Mouse (Mus musculus) kidney, embryonic 16.5 days (tissue): ENCODE results near the gene Tgfb1. TPM values are rescaled to one million over a fixed set of nuclear protein-coding genes. Genes with fewer than 3 reads are reported as not detected.

Experiments used
- ATAC-seq: fragments of 200-750 bp; cut with Nextera tagmentation; 2 replicates; pipeline ENCODE4 v1.8.0; 2017; ENCODE audit warnings: moderate TSS enrichment; ENCODE audit not compliant: low FRiP score, low TSS enrichment
- H3K27ac ChIP-seq: fragments of 300-500 bp; sonication (generic); 2 replicates; pipeline ENCODE4 v1.5.1; 2014; ENCODE audit warnings: low read length
- H3K27me3 ChIP-seq: fragments of 300-500 bp; sonication (generic); 2 replicates; pipeline ENCODE4 v1.6.1; 2014; ENCODE audit warnings: low read length, control low read depth, mixed read lengths; ENCODE audit not compliant: insufficient read depth
- H3K36me3 ChIP-seq: fragments of 300-500 bp; sonication (generic); 2 replicates; pipeline ENCODE4 v1.6.1; 2014; ENCODE audit warnings: low read length, control low read depth, mixed read lengths; ENCODE audit not compliant: insufficient read depth
- H3K4me1 ChIP-seq: fragments of 300-500 bp; sonication (generic); 2 replicates; pipeline ENCODE4 v1.6.1; 2014; ENCODE audit warnings: low read length, control low read depth, mixed read lengths; ENCODE audit not compliant: insufficient read depth
- H3K4me2 ChIP-seq: fragments of 300-500 bp; sonication (generic); replicated peaks from 2 replicates; pipeline ENCODE4 v1.6.1; 2014; ENCODE audit warnings: low read depth, low read length
- H3K4me3 ChIP-seq: fragments of 300-500 bp; sonication (generic); 2 replicates; pipeline ENCODE4 v1.5.1; 2014; ENCODE audit warnings: mild to moderate bottlenecking, low read length
- H3K9ac ChIP-seq: fragments of 300-500 bp; sonication (generic); replicated peaks from 2 replicates; pipeline ENCODE4 v1.6.1; 2014; ENCODE audit warnings: low read length
- H3K9me3 ChIP-seq: fragments of 300-500 bp; sonication (generic); 2 replicates; pipeline ENCODE4 v1.6.1; 2016; ENCODE audit warnings: low read length, control low read depth
- WGBS: fragments of 180-500 bp; shearing (Covaris S2); extraction: QIAGEN DNeasy Blood & Tissue Kit; methylation state at CpG from one replicate; pipeline ENCODE4 v1.1.7; 2014; 5-methylcytosine and 5-hydroxymethylcytosine counted together
- polyA plus RNA-seq: library from polyadenylated mRNA; unstranded; fragments of >200 nt; fragmentation: Nextera tagmentation; extraction: Ambion mirVana; gene quantifications from 2 replicates; pipeline ENCODE4 v1.2.1, GENCODE M21; 2015

Gene Tgfb1
- polyA plus RNA-seq, 1 experiment from 2014 or later: 2.9 TPM

DNA sequence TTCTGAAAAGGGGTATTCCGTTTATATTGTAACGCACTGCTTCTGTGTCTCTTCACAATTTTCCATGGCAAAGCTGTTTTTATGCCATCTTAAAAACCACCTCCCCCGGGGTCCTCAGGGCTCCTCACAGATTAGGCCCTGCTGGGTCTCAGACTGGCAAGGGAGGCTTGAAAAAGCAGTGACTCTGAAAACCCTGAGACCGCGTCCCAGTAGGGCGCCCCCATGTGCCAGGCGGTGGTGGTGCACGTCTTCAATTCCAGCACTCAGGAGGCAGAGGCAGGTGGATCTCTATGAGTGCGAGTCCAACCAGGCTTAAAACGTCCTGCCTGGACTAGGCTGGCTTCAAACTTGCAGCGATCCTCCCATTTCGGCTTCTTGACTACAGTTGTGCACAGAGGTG lies 13.9 kb downstream of the Tgfb1 start:
- ATAC-seq: no peak
- Histone ChIP-seq H3K4me3 (no peak overlapping the region), H3K9me3 (peaks cover 5% of the 10 kb centered on the region; the same call in 1 of the 2 replicates), H3K36me3 (peaks cover 17% of the 10 kb centered on the region; the same call in 1 of the 2 replicates), H3K27me3 (peaks cover 9% of the 10 kb centered on the region), H3K4me1 (0 out of 2 replicates have a peak, but pooled peaks cover 8% of the 10 kb centered on the region), H3K27ac (no peak overlapping the region), H3K9ac (no peak overlapping the region), H3K4me2 (no peak overlapping the region)
- 80% methylated on average over 12 of the region's 12 CpGs for WGBS

DNA sequence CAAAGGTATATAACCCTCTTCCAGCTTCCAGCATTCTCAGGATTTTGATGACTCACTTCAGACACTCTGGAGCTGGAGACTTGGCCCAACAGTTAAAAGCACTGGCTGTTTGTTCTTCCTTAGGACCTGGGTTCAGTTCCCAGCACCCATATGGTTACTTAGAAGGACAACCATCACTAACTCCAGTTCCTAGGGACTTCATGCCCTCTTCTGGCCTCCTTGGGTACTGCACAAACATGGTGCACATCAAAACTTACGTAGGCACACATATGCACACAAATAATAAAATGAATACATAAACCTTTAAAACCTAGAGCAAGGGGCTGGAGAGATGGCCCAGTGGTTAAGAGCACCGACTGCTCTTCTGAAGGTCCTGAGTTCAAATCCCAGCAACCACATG lies 15.5 kb downstream of the Tgfb1 start:
- Histone ChIP-seq H3K9ac (no peak overlapping the region), H3K27ac (no peak overlapping the region), H3K27me3 (peaks cover 9% of the 10 kb centered on the region), H3K36me3 (peaks cover 17% of the 10 kb centered on the region; the same call in 1 of the 2 replicates), H3K9me3 (peaks cover 5% of the 10 kb centered on the region; the same call in 1 of the 2 replicates), H3K4me1 (peaks cover 24% of the 10 kb centered on the region), H3K4me2 (no peak overlapping the region), H3K4me3 (no peak overlapping the region)
- ATAC-seq: no peak
- WGBS: 100% methylated on average over 2 of the region's 2 CpGs

DNA sequence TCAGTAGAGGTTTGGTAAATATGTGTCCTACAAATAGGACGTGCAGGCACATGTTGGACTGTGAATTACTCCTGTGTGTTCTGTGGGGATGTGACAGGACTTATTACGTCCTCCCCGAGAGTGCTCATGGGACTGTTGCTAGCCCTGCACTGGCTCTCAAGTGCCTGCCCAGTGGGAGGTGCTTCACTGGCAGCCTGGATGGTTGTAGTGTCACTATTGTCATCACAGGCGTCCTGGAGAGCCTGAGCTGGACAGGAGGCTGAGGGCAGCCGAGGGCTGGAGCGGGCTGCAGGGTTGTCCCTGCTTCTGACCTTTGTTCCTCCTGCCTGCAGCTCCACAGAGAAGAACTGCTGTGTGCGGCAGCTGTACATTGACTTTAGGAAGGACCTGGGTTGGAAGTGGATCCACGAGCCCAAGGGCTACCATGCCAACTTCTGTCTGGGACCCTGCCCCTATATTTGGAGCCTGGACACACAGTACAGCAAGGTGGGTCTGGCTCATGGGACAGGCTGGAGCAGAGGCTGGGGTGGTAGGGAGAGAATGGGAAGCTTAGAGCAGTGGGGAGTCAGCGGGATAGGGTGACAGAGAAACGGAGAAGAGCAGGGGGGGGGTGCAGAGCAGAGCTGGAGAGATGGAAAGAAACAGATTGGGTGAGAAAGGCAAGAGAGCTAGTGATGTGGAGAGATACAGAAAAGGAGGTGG lies 17.1 kb downstream of the Tgfb1 start:
- Histone ChIP-seq H3K9me3 (peaks cover 5% of the 10 kb centered on the region; the same call in 1 of the 2 replicates), H3K4me2 (no peak overlapping the region), H3K36me3 (peaks cover 17% of the 10 kb centered on the region; the same call in 1 of the 2 replicates), H3K4me1 (peaks cover 30% of the 10 kb centered on the region), H3K4me3 (no peak overlapping the region), H3K27ac (no peak overlapping the region), H3K27me3 (peaks cover 9% of the 10 kb centered on the region), H3K9ac (no peak overlapping the region)
- WGBS: 31% methylated on average over 10 of the region's 10 CpGs
- no peak for ATAC-seq

DNA sequence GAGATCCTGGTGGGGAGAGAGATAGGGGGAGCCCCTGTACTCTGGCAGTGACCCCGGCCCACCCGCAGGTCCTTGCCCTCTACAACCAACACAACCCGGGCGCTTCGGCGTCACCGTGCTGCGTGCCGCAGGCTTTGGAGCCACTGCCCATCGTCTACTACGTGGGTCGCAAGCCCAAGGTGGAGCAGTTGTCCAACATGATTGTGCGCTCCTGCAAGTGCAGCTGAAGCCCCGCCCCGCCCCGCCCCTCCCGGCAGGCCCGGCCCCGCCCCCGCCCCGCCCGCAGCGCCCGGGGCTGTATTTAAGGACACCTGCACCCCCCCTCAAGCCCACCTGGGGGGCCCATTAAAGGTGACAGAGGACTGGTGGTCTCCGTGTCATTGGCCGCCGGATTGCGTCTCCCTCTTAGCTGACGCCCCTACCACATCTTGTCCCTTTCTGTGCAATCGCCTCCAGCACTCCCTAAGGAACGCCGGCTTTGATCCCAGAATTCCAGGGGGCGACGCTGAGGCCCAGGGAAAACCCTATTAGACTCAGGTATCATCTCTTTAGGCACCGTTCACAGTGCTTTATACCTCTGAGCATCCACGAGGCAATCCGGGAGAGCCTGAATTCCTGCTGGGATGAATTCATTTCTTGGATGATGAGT lies 18.0 kb downstream of the Tgfb1 start:
- 9% methylated on average over 26 of the region's 37 CpGs for whole genome bisulfite sequencing
- no peak for ATAC-seq
- Histone ChIP-seq H3K36me3 (peaks cover 16% of the 10 kb centered on the region; the same call in 1 of the 2 replicates), H3K9ac (no peak overlapping the region), H3K9me3 (peaks cover 5% of the 10 kb centered on the region; the same call in 1 of the 2 replicates), H3K4me1 (peaks cover 31% of the 10 kb centered on the region), H3K4me2 (peak overlapping the region; percentile 56), H3K27ac (no peak overlapping the region), H3K4me3 (peak overlapping the region; percentile 30), H3K27me3 (peaks cover 9% of the 10 kb centered on the region)

DNA sequence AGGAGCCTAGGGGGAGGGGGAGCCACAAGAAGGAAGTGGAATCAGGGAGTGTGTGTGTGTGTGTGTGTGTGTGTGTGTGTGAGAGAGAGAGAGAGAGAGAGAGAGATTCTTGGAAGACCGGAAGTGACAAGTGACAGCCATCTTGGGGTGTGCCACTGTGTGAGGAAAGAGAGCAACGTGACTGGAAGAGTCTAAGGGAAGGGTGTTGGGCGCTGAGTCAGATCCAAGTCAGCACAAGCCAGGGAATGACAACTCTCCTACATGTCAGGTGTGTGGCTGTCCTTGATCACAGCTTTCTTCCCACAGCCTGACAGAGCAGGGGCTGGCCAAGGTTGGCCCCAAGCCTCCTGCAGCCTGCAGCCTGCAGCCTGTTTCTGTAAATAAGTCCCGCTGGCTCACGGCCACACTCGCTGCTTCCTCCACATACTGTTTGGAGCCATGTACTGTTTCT lies 19.0 kb downstream of the Tgfb1 start:
- Histone ChIP-seq H3K4me3 (no peak overlapping the region), H3K9ac (no peak overlapping the region), H3K4me1 (peaks cover 40% of the 10 kb centered on the region), H3K27ac (0 out of 2 replicates have a peak overlapping the region, but pooled peaks have one; percentile 36), H3K9me3 (peaks cover 5% of the 10 kb centered on the region; the same call in 1 of the 2 replicates), H3K4me2 (no peak overlapping the region), H3K36me3 (peaks cover 11% of the 10 kb centered on the region; the same call in 1 of the 2 replicates), H3K27me3 (peaks cover 9% of the 10 kb centered on the region)
- 61% methylated on average over 6 of the region's 6 CpGs for WGBS
- no peak for ATAC-seq

DNA sequence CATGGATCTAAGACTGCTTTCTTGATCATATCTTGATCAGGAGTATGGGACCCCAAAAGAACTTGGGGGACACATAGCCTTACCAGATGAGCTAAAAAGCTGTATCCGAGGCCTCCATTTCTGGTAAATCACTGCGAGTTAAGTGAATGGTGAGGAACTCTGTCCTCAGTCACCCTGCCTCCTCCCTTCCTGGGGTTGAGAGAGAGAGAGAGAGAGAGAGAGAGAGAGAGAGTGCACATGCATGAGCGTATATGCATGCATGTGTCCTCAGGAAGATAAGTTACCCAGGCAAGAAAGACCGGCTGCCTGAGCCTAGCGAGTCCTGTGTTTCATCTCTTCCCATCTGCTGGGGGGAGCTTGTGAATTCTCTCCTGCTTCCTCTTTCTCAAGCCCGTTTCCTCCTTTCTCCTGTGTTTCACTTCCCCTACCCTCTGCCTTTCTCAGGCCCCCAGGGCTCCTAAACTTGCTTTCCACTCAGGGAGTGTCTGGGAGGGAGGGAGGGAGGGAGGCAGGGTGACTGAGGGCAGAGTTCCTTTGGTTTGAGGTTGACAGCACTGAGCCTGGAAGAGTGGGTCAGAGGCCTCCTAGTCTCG lies 19.9 kb downstream of the Tgfb1 start:
- 39% methylated on average over 7 of the region's 7 CpGs for WGBS
- Histone ChIP-seq H3K9me3 (peaks cover 5% of the 10 kb centered on the region; the same call in 1 of the 2 replicates), H3K27ac (peak overlapping the region; percentile 76), H3K4me2 (no peak overlapping the region), H3K9ac (0 out of 2 replicates have a peak overlapping the region, but pooled peaks have one; percentile 6), H3K4me1 (peaks cover 40% of the 10 kb centered on the region), H3K36me3 (peaks cover 11% of the 10 kb centered on the region), H3K4me3 (no peak overlapping the region), H3K27me3 (peaks cover 9% of the 10 kb centered on the region)
- no peak for ATAC-seq

DNA sequence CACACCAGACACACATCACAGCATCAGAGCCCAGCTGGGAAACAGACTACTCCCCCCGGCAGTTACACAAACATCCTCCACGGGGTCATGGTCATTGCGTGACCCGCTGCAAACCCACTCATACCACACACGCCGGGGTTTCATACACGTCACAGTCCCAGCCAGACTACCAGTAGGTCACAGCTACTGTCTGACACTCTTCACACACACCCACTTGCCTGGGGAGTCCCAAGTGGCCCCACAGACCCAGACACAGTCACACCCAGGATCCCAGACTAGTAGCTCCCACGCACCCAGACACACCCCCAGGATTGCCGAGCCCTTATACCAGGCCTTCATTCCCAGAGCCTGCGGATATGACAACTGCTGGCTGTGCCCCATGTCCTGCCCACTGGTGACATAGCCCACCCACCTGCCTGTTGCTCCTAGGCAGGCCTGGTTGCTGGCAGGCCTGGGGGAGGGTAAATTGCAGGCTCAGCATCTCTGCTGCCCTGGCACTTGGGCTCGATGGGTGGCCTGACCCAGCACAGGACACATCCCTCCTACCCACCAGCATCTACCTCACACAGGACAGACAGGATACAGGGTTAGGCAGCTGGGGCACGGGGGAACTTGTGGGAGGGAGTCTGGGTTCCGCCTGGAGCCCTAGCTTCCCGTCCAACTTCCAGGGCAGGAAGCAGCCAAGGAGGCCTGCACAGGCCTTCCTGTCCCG lies 20.9 kb downstream of the Tgfb1 start:
- ATAC-seq: peak; percentile 32
- H3K9ac ChIP-seq: 0 out of 2 replicates have a peak overlapping the region, but pooled peaks have one; percentile 1
- peaks cover 40% of the 10 kb centered on the region for H3K4me1 ChIP-seq
- H3K27ac ChIP-seq: peak overlapping the region; percentile 76
- H3K4me2 ChIP-seq: no peak overlapping the region
- WGBS: 23% methylated on average over 15 of the region's 15 CpGs
- peaks cover 8% of the 10 kb centered on the region for H3K36me3 ChIP-seq
- no peak overlapping the region for H3K4me3 ChIP-seq
- no peaks in the 10 kb centered on the region for H3K9me3 ChIP-seq
- H3K27me3 ChIP-seq: peaks cover 9% of the 10 kb centered on the region

DNA sequence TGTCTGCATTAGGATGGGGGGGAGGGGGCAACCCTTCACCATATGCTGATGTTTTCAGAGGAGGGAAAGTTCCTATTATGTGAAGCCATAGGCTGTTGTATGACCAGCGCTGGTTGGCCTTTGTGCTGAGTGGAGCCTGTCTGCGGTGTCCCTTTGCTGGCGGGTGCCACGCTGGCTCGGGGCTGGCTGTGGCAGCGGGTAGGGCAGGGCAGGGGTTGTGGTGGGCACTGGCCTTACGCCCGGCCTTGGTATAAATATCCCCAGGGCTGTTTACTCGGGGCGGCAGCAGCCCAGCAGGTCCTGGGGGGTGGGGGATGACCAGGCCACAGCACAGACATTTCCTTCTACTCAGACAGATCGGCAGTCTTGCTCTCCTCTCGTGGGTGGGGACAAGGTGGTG lies 23.2 kb downstream of the Tgfb1 start:
- no peak for ATAC-seq
- WGBS: 9% methylated on average over 12 of the region's 12 CpGs
- Histone ChIP-seq H3K36me3 (peaks cover 29% of the 10 kb centered on the region), H3K4me1 (peaks cover 36% of the 10 kb centered on the region), H3K9me3 (no peaks in the 10 kb centered on the region), H3K27me3 (no peaks in the 10 kb centered on the region), H3K27ac (no peak overlapping the region; the same call in 1 of the 2 replicates), H3K4me2 (0 out of 2 replicates have a peak overlapping the region, but pooled peaks have one; percentile 3), H3K9ac (peak overlapping the region; percentile 50), H3K4me3 (no peak overlapping the region)

DNA sequence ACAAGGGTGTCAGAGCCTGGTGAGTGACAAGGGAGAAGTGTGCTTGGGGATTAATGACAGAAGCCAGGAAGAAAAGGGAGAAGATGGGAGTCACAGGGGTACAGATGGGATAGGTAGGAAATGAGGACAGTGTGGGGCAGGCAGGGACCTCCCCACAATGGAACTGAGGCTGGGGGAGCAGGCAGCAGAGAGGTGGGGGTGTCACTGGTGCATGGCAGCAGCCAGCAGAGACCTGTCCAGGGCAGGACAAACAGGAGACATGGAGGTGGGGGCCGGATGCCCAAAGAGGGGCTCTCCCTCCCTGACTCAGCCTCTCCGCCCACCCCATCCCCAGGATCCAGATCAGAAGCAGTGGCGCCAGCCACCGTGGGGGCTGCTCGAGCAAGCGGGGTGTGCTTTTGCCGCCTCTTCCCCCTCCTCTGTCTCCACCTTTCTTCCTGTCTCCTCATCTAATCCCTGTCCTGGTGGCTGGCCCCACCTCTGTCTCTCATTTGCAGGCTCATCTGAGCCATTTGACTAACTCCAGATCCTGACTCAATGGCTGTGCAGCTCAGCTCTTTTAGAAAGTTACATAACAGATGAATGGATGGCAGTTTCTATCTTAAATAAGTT lies 23.8 kb downstream of the Tgfb1 start:
- H3K36me3 ChIP-seq: peaks cover 36% of the 10 kb centered on the region
- 0 out of 2 replicates have a peak, but pooled peaks have one; percentile 14 for ATAC-seq
- WGBS: 11% methylated on average over 7 of the region's 7 CpGs
- peaks cover 33% of the 10 kb centered on the region for H3K4me1 ChIP-seq
- peak overlapping the region; percentile 36; the same call in 1 of the 2 replicates for H3K27ac ChIP-seq
- no peaks in the 10 kb centered on the region for H3K9me3 ChIP-seq
- no peaks in the 10 kb centered on the region for H3K27me3 ChIP-seq
- 0 out of 2 replicates have a peak overlapping the region, but pooled peaks have one; percentile 11 for H3K4me2 ChIP-seq
- peak overlapping the region; percentile 50; the same call in 1 of the 2 replicates for H3K9ac ChIP-seq
- no peak overlapping the region for H3K4me3 ChIP-seq
